Mouse (Mus musculus) skeletal muscle tissue, adult 2 months (tissue): ENCODE results near the gene Eml1.

ENCODE experiments used
- DNase-seq: peaks from one replicate; pipeline ENCODE4 v3.0.0-alpha.2; 2012; ENCODE audit warnings: low read depth, low spot score

The Eml1 gene

GRCm38 (mm10) chr12:108547251-108547875, 176.6 kb downstream of the Eml1 start:
- no peak for DNase-seq

- no peak for DNase-seq
Measured at GRCm38 (mm10) chr12:108551731-108552130, 181.0 kb downstream of the Eml1 start.

GRCm38 (mm10) chr12:108553079-108553478, 182.3 kb downstream of the Eml1 start:
- DNase-seq: no peak

GRCm38 (mm10) chr12:108554120-108554841, 183.5 kb downstream of the Eml1 start, which contains the start of gene Evl:
Evl (plus strand) TSS chr12:108554720.
- peak; percentile 35 for DNase-seq

GRCm38 (mm10) chr12:108554861-108555556, 184.3 kb downstream of the Eml1 start:
- no peak for DNase-seq

- no peak for DNase-seq
Measured at GRCm38 (mm10) chr12:108558194-108558593, 187.4 kb downstream of the Eml1 start.

GRCm38 (mm10) chr12:108563238-108563637, 192.5 kb downstream of the Eml1 start:
- no peak for DNase-seq

GRCm38 (mm10) chr12:108564910-108565506, 194.3 kb downstream of the Eml1 start:
- no peak for DNase-seq

GRCm38 (mm10) chr12:108579156-108579871, 208.6 kb downstream of the Eml1 start:
- no peak for DNase-seq

- no peak for DNase-seq
Measured at GRCm38 (mm10) chr12:108583775-108584174, 213.0 kb downstream of the Eml1 start.
